Mouse (Mus musculus): ENCODE results near the gene Med13l.

Med13l gene

DNA sequence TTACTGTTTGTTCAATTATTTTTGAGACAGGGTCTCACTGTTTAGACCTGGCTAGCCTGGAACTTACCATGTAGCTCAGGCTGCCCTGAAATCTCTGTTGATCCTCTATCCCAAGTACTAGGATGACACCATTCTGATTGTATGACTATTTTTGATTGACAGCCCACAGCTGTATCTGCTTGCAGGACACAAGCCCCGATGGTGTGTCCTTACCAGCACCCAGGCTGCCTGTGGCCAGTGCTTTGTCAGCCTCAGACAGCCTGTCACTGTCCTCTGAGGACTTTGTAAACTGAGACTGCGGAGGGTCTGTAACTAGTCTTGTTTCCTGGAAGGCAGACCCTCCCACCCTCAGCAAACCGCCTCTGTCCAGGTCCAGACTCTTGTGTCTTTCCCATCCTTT, 221.7 kb downstream of the Med13l start:
- no peak for DNase-seq (ENCODE audit: low spot score in 2 of 2)

DNA sequence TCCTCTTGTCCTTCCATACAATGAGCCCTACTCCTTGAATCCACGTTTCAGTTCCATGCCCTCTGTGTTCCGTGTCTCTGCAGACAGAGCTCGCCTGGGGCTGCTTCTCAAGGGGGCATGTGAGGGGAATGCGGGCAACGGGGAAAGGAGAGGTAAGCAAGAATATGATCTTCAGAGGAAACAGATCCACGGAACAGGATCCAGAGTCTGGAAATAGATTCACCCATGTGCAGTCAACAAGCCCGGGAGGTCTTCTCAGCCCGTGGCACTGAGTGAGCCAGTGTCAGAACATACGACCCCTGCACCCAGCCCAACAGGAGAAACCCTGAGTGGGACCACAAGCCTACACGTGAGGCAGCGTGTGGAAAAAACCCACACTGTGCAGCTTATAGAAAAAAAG, 228.7 kb downstream of the Med13l start:
- no peak for DNase-seq (ENCODE audit: low spot score in 2 of 2)

DNA sequence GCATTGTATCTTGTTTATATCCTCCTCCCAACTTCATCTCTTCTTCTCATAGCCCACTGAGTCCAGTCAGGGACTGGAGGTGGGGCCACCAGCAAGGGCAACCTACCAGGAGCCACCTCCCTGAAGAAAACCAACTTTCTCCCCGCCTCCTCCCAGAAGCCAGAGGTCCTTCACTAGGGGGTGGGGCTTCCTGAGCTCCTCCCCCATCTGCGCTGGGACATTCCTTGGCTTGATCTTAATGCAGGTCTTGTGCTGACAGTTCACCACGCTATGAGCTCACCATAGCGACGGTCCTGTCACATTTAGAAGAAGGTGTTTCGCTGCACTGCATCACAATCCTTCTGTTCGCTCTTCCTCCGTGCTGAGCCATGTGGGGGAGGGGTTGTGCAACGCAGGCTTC, 229.3 kb downstream of the Med13l start:
- no peak for DNase-seq (ENCODE audit: low spot score in 2 of 2)

DNA sequence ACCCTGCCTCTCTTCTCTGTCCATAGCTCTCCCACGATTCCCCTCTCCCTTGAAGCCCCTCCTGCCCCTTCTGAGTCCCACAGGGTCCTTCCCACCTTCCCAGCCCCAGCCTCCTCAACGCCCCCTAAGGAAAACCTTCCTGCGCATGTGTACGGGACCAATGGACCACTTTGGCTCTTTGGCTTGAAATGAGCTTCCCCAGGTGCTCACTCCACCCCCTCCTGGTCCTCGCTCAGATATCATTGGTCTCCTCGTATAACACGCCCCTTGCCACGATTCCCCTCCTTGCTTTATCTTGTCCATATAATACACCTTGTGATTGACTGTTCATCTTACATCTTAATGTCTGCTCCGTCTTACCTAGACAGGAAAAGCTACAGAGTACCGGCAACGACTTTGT, 237.3 kb downstream of the Med13l start:
- DNase-seq (ENCODE audit: low spot score in 2 of 2): no peak

DNA sequence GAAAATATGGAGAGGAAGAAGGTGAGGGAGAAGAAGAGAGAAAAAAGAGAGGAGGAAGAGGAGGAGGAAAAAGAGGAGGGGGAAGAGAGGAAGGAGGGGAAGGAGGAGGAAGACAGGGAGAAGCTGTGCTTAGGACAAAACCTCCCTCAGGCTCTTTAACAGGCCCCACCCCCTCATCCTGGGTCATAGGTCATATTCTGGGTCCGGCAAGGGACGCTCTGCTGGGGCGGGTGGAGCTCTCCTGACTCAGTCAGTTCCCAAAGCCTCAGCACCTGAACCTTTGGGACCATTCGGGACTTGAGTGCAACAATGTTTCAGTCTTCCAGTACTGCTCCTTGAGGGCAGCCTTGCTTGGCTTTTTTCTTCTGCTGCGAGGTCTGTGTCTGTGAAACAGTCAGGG, 241.1 kb downstream of the Med13l start:
- DNase-seq (ENCODE audit: low spot score in 2 of 2): no peak

DNA sequence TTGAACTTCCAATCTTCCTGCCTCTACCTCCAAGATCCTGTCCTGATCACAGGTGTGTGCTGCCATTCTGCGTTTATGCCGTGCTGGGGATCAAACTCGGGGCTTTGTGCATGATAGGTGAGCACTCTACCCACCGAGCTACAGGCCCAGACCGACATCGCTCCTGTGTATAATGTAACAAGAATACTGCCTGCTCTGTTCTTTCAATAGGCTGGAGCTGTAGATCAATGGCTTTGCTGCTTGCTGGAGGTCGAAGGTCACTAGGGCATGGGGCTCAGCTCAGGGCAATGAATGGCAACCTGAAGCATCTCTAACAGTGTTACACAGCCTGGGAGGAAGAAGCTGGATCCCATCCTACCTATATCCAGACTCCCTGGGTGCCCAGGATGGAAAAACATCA, 241.6 kb downstream of the Med13l start:
- DNase-seq (ENCODE audit: low spot score in 2 of 2): no peak

DNA sequence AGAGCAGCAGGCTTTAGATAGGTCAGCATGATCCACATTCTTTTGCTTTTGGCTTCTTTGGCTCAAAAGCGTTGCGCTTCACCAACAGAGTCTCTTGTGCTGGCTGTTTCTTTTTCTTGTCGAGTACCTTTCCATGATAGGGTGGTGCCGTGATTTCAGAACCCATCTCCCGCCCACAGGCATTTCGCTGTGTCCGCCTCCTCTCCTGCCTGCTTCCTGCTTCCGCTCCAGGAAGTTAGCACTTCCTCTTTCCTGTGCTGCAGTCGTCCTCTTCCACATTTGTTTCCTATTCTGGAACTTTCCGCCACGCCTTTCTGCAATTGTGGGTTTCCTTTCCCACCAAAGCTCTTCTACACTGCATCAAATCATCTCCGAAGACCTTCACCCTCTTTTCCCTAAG, 248.5 kb downstream of the Med13l start:
- DNase-seq (ENCODE audit: low spot score in 2 of 2): no peak

DNA sequence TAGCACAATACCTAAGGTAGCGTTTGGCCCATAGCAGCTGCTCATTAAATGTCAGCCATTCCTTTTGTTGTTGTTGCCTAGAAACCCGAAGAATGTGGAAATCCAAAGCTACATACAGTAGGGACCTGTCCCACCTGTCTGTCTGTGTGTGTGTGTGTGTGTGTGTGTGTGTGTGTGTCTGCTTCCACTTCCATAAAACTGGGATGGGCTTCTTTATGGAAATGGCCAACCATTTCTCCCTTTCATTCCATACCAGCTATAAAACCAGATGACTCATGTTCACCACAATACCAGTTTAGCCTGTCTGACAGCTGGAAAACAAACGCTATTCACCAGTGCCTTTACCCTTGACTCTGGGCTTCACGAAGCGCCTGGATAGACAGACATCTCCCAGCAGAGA, 249.1 kb downstream of the Med13l start:
- DNase-seq (ENCODE audit: low spot score in 2 of 2): no peak

DNA sequence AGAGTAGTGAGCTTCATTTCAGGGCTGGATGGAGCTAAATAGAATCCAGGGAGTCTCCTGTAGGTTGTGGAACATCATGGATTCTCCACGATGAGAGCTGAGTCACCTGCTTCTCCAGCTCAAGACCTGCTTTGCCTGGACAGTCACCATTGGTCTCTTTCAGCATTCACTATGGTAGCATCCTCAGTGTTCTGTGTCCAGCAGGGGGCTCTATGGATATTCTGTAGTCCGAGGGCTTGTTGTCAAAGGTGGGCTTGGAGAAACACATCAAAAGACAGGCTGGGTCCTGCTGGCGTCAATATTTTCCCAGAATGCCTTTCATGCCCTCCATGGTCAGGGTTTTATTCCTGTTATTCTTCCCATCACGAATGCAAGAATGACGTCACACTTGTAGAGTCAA, 251.2 kb downstream of the Med13l start:
- no peak for DNase-seq (ENCODE audit: low spot score in 2 of 2)

DNA sequence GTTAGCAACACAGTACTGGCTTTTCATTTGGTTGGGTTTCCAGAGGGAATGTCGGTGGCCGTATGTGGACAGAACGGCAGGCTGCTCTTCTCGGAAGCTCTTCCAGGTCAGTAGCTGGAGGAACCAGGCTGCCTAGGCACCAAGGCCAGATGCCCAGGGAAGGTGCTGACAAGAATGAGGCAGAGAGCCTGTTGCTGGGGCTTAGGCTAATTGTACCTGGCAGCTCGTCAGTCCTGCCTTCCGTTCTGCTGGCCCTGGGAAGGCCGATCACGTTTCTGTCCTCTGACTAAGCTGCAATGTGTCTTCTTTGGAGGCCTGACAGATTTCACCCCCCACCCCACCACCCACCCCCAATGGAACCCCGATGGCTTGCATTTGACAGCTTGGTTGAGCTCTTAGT, 251.9 kb downstream of the Med13l start:
- no peak for DNase-seq (ENCODE audit: low spot score in 2 of 2)

DNA sequence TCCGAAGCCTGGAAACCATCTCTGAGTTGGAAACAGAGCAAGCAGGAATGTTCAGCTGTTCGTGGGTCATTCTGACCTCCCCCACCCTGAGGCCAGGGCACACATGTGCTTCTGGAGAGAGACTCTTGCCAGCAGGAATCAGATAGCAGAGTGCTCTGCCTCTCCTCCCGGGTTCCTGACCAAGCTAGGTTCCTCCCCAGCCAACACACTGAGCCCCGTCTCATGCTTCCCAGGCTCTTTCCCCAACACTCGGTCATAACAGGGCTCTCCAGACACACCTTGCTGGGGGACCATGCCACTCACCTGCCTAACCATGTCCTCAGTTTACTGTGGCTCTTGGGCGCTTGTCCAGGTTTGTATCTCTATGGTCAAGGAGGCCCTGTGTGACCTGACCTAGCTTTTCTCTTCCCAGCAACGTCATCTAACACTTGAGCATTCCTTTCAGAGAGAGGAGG, 252.5 kb downstream of the Med13l start:
- no peak for DNase-seq (ENCODE audit: low spot score in 2 of 2)

DNA sequence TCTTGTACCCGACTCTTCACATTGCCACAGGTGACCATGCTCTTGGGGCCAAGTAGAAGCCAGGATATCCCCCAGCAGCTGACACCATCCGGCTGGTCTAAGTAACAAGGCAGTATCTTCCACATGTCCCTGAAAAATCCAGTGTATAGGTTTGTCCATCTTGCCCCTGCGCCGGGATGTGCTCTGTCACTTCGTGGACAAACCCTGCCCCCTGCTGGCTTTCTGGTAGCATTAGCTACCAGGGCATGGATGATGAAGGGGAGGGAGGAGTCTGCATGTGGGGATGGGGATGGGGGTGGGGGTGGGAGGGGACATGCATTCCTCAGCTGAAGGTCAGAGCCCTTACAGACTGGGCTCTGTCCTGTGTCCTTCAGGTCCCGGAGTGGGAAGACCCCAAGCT, 253.6 kb downstream of the Med13l start:
- DNase-seq (ENCODE audit: low spot score in 2 of 2): no peak
